Mouse (Mus musculus) E14TG2a.4 (cell line): ENCODE results near the gene Foxn2.

Experiments
- H3K27me3 ChIP-seq: 2 replicates; pipeline ENCODE4 v1.6.1; 2014; ENCODE audit warnings: low read length, control low read depth; ENCODE audit not compliant: insufficient read depth
- H3K36me3 ChIP-seq: 2 replicates; pipeline ENCODE4 v1.6.1; 2014; ENCODE audit warnings: low read length, control low read depth; ENCODE audit not compliant: insufficient read depth
- H3K4me1 ChIP-seq: replicated peaks from 2 replicates; pipeline ENCODE4 v1.6.1; 2014; ENCODE audit warnings: low read depth, low read length, control low read depth
- H3K4me3 ChIP-seq: replicated peaks from 2 replicates; pipeline ENCODE4 v1.5.1; 2014; ENCODE audit warnings: mild to moderate bottlenecking, low read length
- H3K9me3 ChIP-seq: 2 replicates; pipeline ENCODE4 v1.6.1; 2014; ENCODE audit warnings: low read length, control low read depth
- CTCF ChIP-seq: conservative IDR thresholded peaks from 2 replicates; pipeline ENCODE4 v1.5.1; 2014; ENCODE audit warnings: low read length
- NANOG ChIP-seq: IDR thresholded peaks from 2 replicates; pipeline ENCODE4 v1.6.1; 2014; ENCODE audit warnings: borderline replicate concordance, low read length, mixed read lengths
- POU5F1 ChIP-seq: IDR thresholded peaks from 2 replicates; pipeline ENCODE4 v1.6.1; 2014; ENCODE audit warnings: low read length, borderline replicate concordance

Gene Foxn2

GRCm38 (mm10) chr17:88477165-88477564, 36.7 kb downstream of the Foxn2 start:
- Histone ChIP-seq H3K36me3 (peaks cover 60% of the 10 kb centered on the region), H3K4me1 (peaks cover 31% of the 10 kb centered on the region), H3K4me3 (no peak overlapping the region), H3K27me3 (no peaks in the 10 kb centered on the region), H3K9me3 (peaks cover 9% of the 10 kb centered on the region)
- no peak for TF ChIP-seq POU5F1
- TF ChIP-seq CTCF: no peak
- TF ChIP-seq NANOG: no peak

- TF ChIP-seq CTCF (no peak), POU5F1 (no peak), NANOG (no peak)
- peaks cover 6% of the 10 kb centered on the region for H3K9me3 ChIP-seq
- peaks cover 31% of the 10 kb centered on the region for H3K4me1 ChIP-seq
- H3K36me3 ChIP-seq: peaks cover 57% of the 10 kb centered on the region
- no peaks in the 10 kb centered on the region for H3K27me3 ChIP-seq
- H3K4me3 ChIP-seq: no peak overlapping the region
Observed at GRCm38 (mm10) chr17:88477699-88478098, 37.2 kb downstream of the Foxn2 start.

DNA sequence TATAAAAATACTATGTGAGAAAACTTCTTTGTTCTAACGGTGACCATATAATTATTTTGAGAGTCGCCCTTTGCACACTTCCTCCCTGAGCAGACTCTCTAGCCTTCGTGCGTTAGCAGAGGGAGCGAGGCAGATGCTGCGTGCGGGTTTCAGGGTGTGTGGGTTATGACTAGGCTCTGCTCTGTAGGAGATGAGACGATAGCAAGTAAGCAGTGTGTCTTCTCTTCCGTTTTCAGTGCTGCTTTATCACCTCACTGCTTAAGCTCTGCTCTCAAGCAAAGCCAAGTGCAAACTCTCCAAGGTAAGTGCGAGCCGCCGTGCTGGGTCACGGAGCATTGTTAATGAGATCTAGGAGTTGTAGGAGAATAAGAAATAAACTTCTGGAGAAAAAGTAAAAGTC, 38.5 kb downstream of the Foxn2 start:
- Histone ChIP-seq H3K4me1 (peaks cover 31% of the 10 kb centered on the region), H3K9me3 (peaks cover 5% of the 10 kb centered on the region), H3K4me3 (no peak overlapping the region), H3K27me3 (no peaks in the 10 kb centered on the region), H3K36me3 (peaks cover 49% of the 10 kb centered on the region)
- no peak for TF ChIP-seq NANOG
- no peak for TF ChIP-seq CTCF
- TF ChIP-seq POU5F1: no peak

DNA sequence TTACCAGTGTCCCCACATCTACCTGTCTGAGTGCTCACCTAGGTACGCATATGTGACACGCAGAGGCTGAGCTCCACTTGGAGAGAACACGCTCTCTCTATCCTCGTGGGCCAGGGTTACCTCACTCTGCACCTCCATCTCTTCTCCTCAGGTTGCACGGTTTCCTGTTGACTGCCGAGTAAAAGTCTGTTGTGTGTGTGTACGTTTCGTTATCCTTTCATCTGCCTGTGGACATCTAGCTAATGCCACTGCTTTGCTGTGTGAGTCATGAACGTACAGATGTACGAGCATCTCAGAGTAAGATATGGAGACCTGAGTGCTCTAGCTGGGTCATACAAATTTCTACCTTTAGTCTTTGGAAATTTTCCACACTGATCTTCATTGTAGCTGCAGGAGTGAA, 39.9 kb downstream of the Foxn2 start:
- no peak for TF ChIP-seq NANOG
- TF ChIP-seq POU5F1: no peak
- TF ChIP-seq CTCF: no peak
- H3K4me1 ChIP-seq: peaks cover 34% of the 10 kb centered on the region

GRCm38 (mm10) chr17:88481062-88481461, 40.6 kb downstream of the Foxn2 start:
- H3K27me3 ChIP-seq: no peaks in the 10 kb centered on the region
- H3K9me3 ChIP-seq: no peaks in the 10 kb centered on the region
- no peak overlapping the region for H3K4me3 ChIP-seq
- peaks cover 35% of the 10 kb centered on the region for H3K36me3 ChIP-seq
- TF ChIP-seq NANOG: no peak
- TF ChIP-seq CTCF: no peak
- TF ChIP-seq POU5F1: no peak
- H3K4me1 ChIP-seq: peaks cover 40% of the 10 kb centered on the region

More for the DNA sequence above, 39.9 kb downstream of the Foxn2 start:
- Histone ChIP-seq H3K9me3 (no peaks in the 10 kb centered on the region), H3K4me3 (no peak overlapping the region), H3K27me3 (no peaks in the 10 kb centered on the region), H3K36me3 (peaks cover 40% of the 10 kb centered on the region)

- H3K9me3 ChIP-seq: no peaks in the 10 kb centered on the region
- peaks cover 42% of the 10 kb centered on the region for H3K4me1 ChIP-seq
- no peaks in the 10 kb centered on the region for H3K27me3 ChIP-seq
- TF ChIP-seq NANOG: no peak
- no peak for TF ChIP-seq CTCF
- no peak for TF ChIP-seq POU5F1
- peaks cover 35% of the 10 kb centered on the region for H3K36me3 ChIP-seq
- H3K4me3 ChIP-seq: no peak overlapping the region
Observed at GRCm38 (mm10) chr17:88481587-88481986, 41.1 kb downstream of the Foxn2 start.

DNA sequence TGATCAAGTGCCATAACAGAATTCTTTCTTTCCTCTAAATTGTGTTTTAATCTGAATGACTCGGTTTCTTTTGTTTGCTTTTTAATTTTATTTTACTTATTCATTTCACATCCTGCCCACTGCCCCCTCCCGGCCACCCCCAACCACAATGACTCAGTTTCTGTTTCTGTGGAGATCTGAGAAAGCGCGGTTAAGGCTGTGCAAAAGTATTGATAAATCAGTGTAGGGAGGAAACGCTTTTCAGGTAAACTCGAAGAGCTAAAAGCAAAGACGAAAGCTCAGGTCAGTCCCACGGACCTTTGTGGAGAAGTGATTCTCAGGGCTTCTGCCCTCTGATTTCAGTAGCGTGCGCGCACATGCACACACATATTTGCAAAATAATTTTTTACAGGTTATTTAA, 44.0 kb downstream of the Foxn2 start:
- no peaks in the 10 kb centered on the region for H3K9me3 ChIP-seq
- no peaks in the 10 kb centered on the region for H3K27me3 ChIP-seq
- no peak for TF ChIP-seq CTCF
- TF ChIP-seq NANOG: no peak
- no peak for TF ChIP-seq POU5F1
- H3K4me3 ChIP-seq: no peak overlapping the region
- H3K36me3 ChIP-seq: peaks cover 44% of the 10 kb centered on the region
- H3K4me1 ChIP-seq: peaks cover 42% of the 10 kb centered on the region

DNA sequence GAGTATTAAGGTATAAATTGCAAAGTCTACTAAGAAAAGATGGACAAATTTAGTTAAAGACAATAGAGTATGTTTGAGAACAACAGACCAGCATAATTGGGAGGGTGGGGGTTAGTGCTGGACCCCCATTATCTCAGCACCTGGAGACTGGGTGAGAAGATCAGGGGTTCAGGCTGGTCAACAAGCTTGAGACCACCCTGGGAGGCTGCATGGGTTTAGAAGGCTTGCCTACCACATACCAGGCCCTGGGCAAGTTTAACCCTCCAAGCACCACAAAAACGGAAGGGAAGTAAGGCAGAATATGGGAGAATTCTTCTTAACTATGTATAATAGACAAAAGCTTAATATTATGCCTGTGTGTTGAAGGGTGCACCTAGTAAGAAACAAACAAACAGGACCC, 44.4 kb downstream of the Foxn2 start:
- H3K9me3 ChIP-seq: no peaks in the 10 kb centered on the region
- no peaks in the 10 kb centered on the region for H3K27me3 ChIP-seq
- H3K36me3 ChIP-seq: peaks cover 40% of the 10 kb centered on the region
- no peak overlapping the region for H3K4me3 ChIP-seq
- TF ChIP-seq NANOG: no peak
- no peak for TF ChIP-seq POU5F1
- TF ChIP-seq CTCF: no peak
- H3K4me1 ChIP-seq: peaks cover 39% of the 10 kb centered on the region

DNA sequence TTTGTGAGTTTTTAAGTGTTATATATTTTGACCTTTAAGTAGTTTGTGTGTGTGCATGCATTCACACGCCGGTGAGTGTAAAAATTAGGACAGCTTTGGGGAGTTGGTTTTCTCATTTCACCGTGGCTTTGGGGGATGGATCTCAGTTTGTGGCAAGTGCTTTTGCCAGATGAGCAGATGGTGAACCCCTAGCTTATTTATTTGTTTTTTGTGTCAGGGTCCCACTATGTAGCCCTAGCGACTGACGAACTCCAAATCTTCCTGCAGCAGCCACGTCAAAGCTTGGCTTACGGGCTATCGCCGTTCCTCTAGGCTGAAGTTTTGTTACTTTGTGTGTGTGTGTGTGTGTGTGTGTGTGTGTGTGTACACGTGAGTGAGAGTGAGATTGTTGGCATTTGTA, 50.0 kb downstream of the Foxn2 start:
- Histone ChIP-seq H3K9me3 (no peaks in the 10 kb centered on the region), H3K4me1 (peaks cover 30% of the 10 kb centered on the region), H3K36me3 (peaks cover 72% of the 10 kb centered on the region), H3K4me3 (no peak overlapping the region), H3K27me3 (no peaks in the 10 kb centered on the region)
- no peak for TF ChIP-seq CTCF
- TF ChIP-seq NANOG: no peak
- TF ChIP-seq POU5F1: no peak
